Mouse (Mus musculus): ENCODE data around the gene Kdm6b. TPM values are rescaled to one million over a fixed set of nuclear protein-coding genes. Genes with fewer than 3 reads are reported as not detected.

Kdm6b gene
- polyA plus RNA-seq, 1 experiment from 2014 or later = 42.0 TPM

- Histone ChIP-seq H3K27ac (ENCODE audit: low read depth, low read length) (peak overlapping the region; percentile 100), H3K4me1 (ENCODE audit: control insufficient read depth, insufficient read depth, low read length) (peaks cover 58% of the 10 kb centered on the region), H3K27me3 (ENCODE audit: control insufficient read depth, insufficient read depth, low read length) (peaks cover 10% of the 10 kb centered on the region), H3K36me3 (ENCODE audit: control insufficient read depth, insufficient read depth, low read length) (no peaks in the 10 kb centered on the region; the same call in 1 of the 2 replicates), H3K4me2 (ENCODE audit: low read depth) (peak overlapping the region; percentile 97), H3K4me3 (ENCODE audit: low read depth, low read length) (peak overlapping the region; percentile 81), H3K9ac (ENCODE audit: low read length) (peak overlapping the region; percentile 14), H3K9me3 (ENCODE audit: control insufficient read depth, low read length) (no peaks in the 10 kb centered on the region)
- DNase-seq (ENCODE audit: low spot score) = no peak
- ATAC-seq (ENCODE audit: insufficient read depth, low FRiP score, low TSS enrichment) = no peak
- WGBS = 0% methylated on average over 4 of the region's 4 CpGs
Observed at GRCm38 (mm10) chr11:69416509-69416908, 3.0 kb upstream of the Kdm6b start.

- H3K4me3 ChIP-seq (ENCODE audit: low read depth, low read length) = peak overlapping the region; percentile 81
- H3K36me3 ChIP-seq (ENCODE audit: control insufficient read depth, insufficient read depth, low read length) = no peaks in the 10 kb centered on the region; the same call in 1 of the 2 replicates
- peak overlapping the region; percentile 97 for H3K4me2 ChIP-seq (ENCODE audit: low read depth)
- 0% methylated on average over 16 of the region's 25 CpGs for WGBS
- DNase-seq (ENCODE audit: low spot score) (peak; percentile 81), ATAC-seq (ENCODE audit: insufficient read depth, low FRiP score, low TSS enrichment) (no peak)
- no peaks in the 10 kb centered on the region for H3K9me3 ChIP-seq (ENCODE audit: control insufficient read depth, low read length)
- H3K4me1 ChIP-seq (ENCODE audit: control insufficient read depth, insufficient read depth, low read length) = peaks cover 58% of the 10 kb centered on the region
- peaks cover 4% of the 10 kb centered on the region for H3K27me3 ChIP-seq (ENCODE audit: control insufficient read depth, insufficient read depth, low read length)
- H3K9ac ChIP-seq (ENCODE audit: low read length) = peak overlapping the region; percentile 98
- H3K27ac ChIP-seq (ENCODE audit: low read depth, low read length) = peak overlapping the region; percentile 100
Observed at GRCm38 (mm10) chr11:69415668-69416451, 2.4 kb upstream of the Kdm6b start.

- Histone ChIP-seq H3K36me3 (ENCODE audit: control insufficient read depth, insufficient read depth, low read length) (no peaks in the 10 kb centered on the region; the same call in 1 of the 2 replicates), H3K9me3 (ENCODE audit: control insufficient read depth, low read length) (no peaks in the 10 kb centered on the region), H3K4me2 (ENCODE audit: low read depth) (peak overlapping the region; percentile 94), H3K27ac (ENCODE audit: low read depth, low read length) (peak overlapping the region; percentile 100), H3K9ac (ENCODE audit: low read length) (peak overlapping the region; percentile 98), H3K4me1 (ENCODE audit: control insufficient read depth, insufficient read depth, low read length) (peaks cover 55% of the 10 kb centered on the region), H3K27me3 (ENCODE audit: control insufficient read depth, insufficient read depth, low read length) (no peaks in the 10 kb centered on the region), H3K4me3 (ENCODE audit: low read depth, low read length) (peak overlapping the region; percentile 81)
- 0 out of 2 replicates have a peak, but pooled peaks have one; percentile 6 for ATAC-seq (ENCODE audit: insufficient read depth, low FRiP score, low TSS enrichment)
- DNase-seq (ENCODE audit: low spot score) = peak; percentile 71
- 0% methylated on average over 3 of the region's 3 CpGs for WGBS
Observed at GRCm38 (mm10) chr11:69415327-69415667, 1.8 kb upstream of the Kdm6b start.

DNA sequence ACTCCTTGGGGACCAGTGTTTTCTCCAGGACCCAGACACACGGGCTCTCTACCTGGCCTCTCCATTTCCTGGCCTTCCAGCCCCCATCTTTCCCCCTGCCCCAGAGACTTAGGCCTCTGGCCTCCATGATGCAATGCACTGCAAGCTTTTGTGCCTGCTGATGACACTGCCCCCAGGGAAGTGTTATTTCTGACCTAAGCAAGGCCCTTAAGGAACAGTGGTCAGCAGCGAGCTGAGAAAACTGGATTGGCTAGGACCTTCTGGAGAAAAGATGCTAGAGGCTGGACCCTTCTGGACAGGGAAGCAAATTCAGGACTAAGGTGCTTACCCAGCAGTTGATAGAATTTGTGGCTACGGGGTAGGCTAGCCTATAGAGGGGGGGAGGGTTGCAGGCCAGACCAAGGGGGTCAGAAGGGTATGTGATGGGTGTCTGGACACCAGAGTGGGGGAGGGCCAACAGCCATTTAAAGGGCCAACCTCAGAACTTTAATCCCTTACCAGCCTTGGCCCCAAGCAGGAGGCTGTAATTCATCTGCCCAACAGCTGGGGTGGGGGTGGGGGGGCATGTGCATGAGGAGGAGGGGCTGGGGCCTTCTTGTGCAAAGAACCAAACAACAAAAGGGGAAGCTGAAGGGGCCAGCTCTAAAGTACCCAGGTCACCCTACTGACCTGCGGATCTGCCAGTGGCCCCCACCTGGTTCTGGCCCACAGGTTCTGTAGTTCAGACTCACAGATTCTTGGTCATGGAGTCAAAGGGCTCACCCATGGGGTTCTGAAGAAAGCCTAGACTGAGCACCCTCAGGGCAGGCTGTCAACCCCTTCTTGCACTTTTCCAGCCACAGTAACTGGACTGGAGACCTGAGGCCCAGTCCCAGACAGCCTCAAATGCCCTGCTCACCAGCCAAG lies 1.2 kb upstream of the Kdm6b start:
- no peaks in the 10 kb centered on the region for H3K27me3 ChIP-seq (ENCODE audit: control insufficient read depth, insufficient read depth, low read length)
- H3K9me3 ChIP-seq (ENCODE audit: control insufficient read depth, low read length) = no peaks in the 10 kb centered on the region
- H3K36me3 ChIP-seq (ENCODE audit: control insufficient read depth, insufficient read depth, low read length) = no peaks in the 10 kb centered on the region; the same call in 1 of the 2 replicates
- H3K4me1 ChIP-seq (ENCODE audit: control insufficient read depth, insufficient read depth, low read length) = peaks cover 50% of the 10 kb centered on the region
- DNase-seq (ENCODE audit: low spot score) (peak; percentile 35), ATAC-seq (ENCODE audit: insufficient read depth, low FRiP score, low TSS enrichment) (no peak)
- WGBS = 9% methylated on average over 4 of the region's 4 CpGs
- H3K4me2 ChIP-seq (ENCODE audit: low read depth) = peak overlapping the region; percentile 94
- H3K4me3 ChIP-seq (ENCODE audit: low read depth, low read length) = peak overlapping the region; percentile 81
- peak overlapping the region; percentile 100 for H3K27ac ChIP-seq (ENCODE audit: low read depth, low read length)
- H3K9ac ChIP-seq (ENCODE audit: low read length) = peak overlapping the region; percentile 98

DNA sequence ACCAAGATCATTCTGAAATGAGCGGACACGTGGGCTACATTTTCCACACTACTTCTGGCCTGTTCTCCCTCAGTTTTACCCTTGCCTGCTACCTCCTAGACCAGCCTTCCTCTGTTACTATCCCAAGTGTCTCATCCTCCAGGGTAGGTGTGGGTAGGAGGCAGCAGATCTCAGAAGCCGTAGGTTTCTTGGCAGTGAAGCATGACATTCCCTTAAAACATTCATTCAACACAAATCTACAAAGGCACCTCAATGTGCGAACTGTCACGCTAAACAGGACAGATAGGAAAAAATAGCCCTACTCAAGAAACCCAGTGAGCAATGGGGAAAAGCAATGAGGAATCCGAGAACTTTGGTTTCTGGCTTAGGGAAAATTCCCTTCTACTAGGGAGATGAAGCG lies 927 bp downstream of the Kdm6b start:
- H3K9me3 ChIP-seq (ENCODE audit: control insufficient read depth, low read length) = no peaks in the 10 kb centered on the region
- H3K27ac ChIP-seq (ENCODE audit: low read depth, low read length) = peak overlapping the region; percentile 84
- H3K36me3 ChIP-seq (ENCODE audit: control insufficient read depth, insufficient read depth, low read length) = peaks cover 6% of the 10 kb centered on the region
- WGBS = 67% methylated on average over 7 of the region's 7 CpGs
- H3K27me3 ChIP-seq (ENCODE audit: control insufficient read depth, insufficient read depth, low read length) = no peaks in the 10 kb centered on the region
- peaks cover 53% of the 10 kb centered on the region for H3K4me1 ChIP-seq (ENCODE audit: control insufficient read depth, insufficient read depth, low read length)
- H3K4me3 ChIP-seq (ENCODE audit: low read depth, low read length) = peak overlapping the region; percentile 81
- H3K4me2 ChIP-seq (ENCODE audit: low read depth) = peak overlapping the region; percentile 94
- H3K9ac ChIP-seq (ENCODE audit: low read length) = peak overlapping the region; percentile 74
- no peak for DNase-seq (ENCODE audit: low spot score)
- ATAC-seq (ENCODE audit: insufficient read depth, low FRiP score, low TSS enrichment) = no peak

GRCm38 (mm10) chr11:69411538-69412203 lies 1.8 kb downstream of the Kdm6b start:
- ATAC-seq (ENCODE audit: insufficient read depth, low FRiP score, low TSS enrichment) = no peak
- DNase-seq (ENCODE audit: low spot score) = peak; percentile 70
- H3K4me1 ChIP-seq (ENCODE audit: control insufficient read depth, insufficient read depth, low read length) = peaks cover 50% of the 10 kb centered on the region

GRCm38 (mm10) chr11:69411073-69411535 lies 2.4 kb downstream of the Kdm6b start:
- ATAC-seq (ENCODE audit: insufficient read depth, low FRiP score, low TSS enrichment) (peak; percentile 45), DNase-seq (ENCODE audit: low spot score) (peak; percentile 98)
- H3K36me3 ChIP-seq (ENCODE audit: control insufficient read depth, insufficient read depth, low read length) = peaks cover 18% of the 10 kb centered on the region
- under 1% methylated on average over 26 of the region's 26 CpGs for WGBS
- H3K4me3 ChIP-seq (ENCODE audit: low read depth, low read length) = peak overlapping the region; percentile 89
- peaks cover 47% of the 10 kb centered on the region for H3K4me1 ChIP-seq (ENCODE audit: control insufficient read depth, insufficient read depth, low read length)
- peak overlapping the region; percentile 74 for H3K9ac ChIP-seq (ENCODE audit: low read length)
- H3K9me3 ChIP-seq (ENCODE audit: control insufficient read depth, low read length) = no peaks in the 10 kb centered on the region
- no peaks in the 10 kb centered on the region for H3K27me3 ChIP-seq (ENCODE audit: control insufficient read depth, insufficient read depth, low read length)
- peak overlapping the region; percentile 84 for H3K27ac ChIP-seq (ENCODE audit: low read depth, low read length)
- H3K4me2 ChIP-seq (ENCODE audit: low read depth) = peak overlapping the region; percentile 94

More at GRCm38 (mm10) chr11:69411538-69412203, 1.8 kb downstream of the Kdm6b start:
- peak overlapping the region; percentile 84 for H3K27ac ChIP-seq (ENCODE audit: low read depth, low read length)
- H3K36me3 ChIP-seq (ENCODE audit: control insufficient read depth, insufficient read depth, low read length) = peaks cover 13% of the 10 kb centered on the region
- H3K9ac ChIP-seq (ENCODE audit: low read length) = peak overlapping the region; percentile 74
- H3K4me2 ChIP-seq (ENCODE audit: low read depth) = peak overlapping the region; percentile 94
- H3K9me3 ChIP-seq (ENCODE audit: control insufficient read depth, low read length) = no peaks in the 10 kb centered on the region
- WGBS = under 1% methylated on average over 37 of the region's 39 CpGs
- H3K4me3 ChIP-seq (ENCODE audit: low read depth, low read length) = peak overlapping the region; percentile 89
- H3K27me3 ChIP-seq (ENCODE audit: control insufficient read depth, insufficient read depth, low read length) = no peaks in the 10 kb centered on the region
